Mouse (Mus musculus): ENCODE results near the gene Pop5. TPM values are rescaled to one million over a fixed set of nuclear protein-coding genes. Genes with fewer than 3 reads are reported as not detected.

Pop5 gene
- polyA plus RNA-seq, 1 experiment: 68.2 TPM

DNA sequence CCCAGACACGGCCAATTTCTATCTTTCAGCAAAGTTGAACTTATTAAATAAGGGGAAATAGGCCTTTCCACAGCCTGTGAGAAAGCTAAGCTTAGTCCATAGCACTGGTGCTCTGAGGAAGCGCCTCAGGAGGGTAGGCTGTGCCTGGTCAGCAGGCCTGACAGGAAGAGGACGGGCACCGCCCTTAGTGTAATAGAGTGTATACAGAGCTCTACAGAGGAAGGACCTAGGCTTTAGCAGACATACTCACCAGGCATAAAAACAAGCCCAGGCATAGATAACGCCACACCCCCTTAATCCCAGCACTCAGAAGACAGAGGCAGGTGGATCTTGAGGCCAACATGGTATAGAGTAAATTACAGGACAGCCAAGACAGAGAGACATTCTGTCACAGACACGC, 24.7 kb downstream of the Pop5 start:
- WGBS: 54% methylated on average over 6 of the region's 6 CpGs
- no peak for DNase-seq (ENCODE audit: low read depth, low spot score)

DNA sequence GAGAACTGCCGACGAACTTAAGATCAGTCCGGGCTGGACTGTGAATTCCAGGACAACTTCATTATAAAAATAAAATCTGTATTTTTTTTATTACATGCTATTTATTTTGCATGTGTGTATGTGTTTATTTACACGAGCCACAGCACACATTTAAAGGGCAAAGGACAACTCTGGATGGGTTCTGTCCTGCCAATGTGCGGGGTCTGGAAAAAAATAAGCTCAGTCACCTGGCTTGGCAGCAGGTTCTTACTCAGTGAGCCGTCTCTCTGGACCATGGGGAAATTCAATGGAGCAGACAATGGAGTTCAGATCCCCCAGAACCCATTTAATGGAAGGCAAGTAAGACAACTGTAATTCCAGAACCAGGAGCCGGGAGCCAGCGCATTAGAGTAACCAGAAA, 25.5 kb downstream of the Pop5 start:
- no peak for DNase-seq (ENCODE audit: low read depth, low spot score)

DNA sequence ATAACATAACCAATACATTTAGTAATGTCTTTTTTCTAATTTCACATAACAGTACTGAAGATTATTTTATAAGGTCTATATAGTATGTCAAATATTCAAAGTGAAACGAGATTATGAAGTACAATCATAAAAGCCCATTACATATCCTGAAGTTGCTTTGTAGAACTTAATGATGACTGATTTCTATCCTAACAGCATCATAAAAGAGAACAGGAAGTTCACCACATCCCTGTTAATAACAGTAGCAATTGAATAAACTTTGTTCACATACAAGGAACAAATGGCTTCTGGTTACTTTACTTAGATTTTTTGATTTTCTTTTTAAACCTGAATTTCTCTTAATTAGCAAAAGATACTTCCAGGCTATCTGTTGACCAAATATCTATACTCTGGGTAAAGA, 26.2 kb downstream of the Pop5 start:
- no peak for DNase-seq (ENCODE audit: low read depth, low spot score)
- WGBS: 11% methylated on average over 1 of the region's 1 CpGs

More for the DNA sequence above, 25.5 kb downstream of the Pop5 start:
- WGBS: 58% methylated on average over 8 of the region's 8 CpGs

DNA sequence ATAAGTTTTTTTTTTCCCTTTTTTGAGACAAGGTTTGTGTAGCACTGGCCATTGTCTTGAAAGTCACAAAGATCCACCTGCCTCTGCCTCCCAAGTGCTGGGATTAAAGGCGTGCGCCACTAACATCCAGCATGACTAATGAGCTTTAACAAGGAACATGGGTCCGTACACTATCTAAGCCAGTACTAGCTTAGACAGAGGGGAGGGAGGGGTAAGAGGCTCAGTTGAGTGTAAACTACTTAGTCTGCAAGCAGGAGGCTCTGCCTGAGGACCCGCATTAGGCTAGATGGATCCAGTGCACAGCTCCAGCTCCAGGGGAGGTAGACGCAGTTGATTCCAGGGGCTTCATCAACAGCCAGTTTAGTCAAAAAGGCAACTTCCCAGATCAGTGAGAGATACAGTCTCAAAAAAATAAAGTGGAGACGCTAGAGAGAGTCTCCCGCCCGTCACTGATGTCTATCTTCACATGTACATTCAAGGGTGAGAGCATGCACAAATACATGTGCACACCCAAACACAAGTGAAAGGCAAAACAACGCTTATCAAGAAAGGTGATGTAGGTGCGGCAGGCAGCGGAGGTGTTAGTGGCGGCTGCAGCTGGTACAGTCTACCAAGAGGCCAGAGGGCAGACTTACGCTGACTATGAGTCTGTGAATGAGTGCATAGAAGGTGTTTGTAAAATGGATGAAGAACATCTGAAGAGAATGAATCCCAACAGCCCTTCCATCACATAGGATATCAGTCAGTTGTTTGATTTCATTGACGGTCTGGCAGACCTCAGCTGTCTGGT, 27.1 kb downstream of the Pop5 start:
- 71% methylated on average over 14 of the region's 14 CpGs for WGBS
- DNase-seq (ENCODE audit: low read depth, low spot score): no peak

DNA sequence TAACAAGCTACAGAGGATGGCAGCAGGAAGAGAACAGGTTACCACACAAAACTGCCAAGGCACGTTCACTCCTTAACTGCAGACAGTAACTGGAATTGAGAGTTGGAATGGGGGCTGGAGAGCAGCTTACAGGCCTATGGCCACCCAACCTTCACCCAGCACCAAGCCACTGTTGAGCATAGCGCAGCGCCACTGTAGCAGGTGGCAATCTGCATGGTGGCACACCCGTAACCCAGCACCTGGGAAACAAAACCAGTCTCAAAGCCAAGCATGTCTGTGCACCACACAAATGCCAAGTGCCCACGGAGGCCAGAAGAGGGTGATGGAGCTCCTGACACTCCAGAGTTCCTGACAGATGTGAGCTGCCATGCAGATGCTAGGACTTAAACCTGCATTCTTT, 30.7 kb downstream of the Pop5 start:
- DNase-seq (ENCODE audit: low read depth, low spot score): no peak
- 56% methylated on average over 5 of the region's 5 CpGs for WGBS

DNA sequence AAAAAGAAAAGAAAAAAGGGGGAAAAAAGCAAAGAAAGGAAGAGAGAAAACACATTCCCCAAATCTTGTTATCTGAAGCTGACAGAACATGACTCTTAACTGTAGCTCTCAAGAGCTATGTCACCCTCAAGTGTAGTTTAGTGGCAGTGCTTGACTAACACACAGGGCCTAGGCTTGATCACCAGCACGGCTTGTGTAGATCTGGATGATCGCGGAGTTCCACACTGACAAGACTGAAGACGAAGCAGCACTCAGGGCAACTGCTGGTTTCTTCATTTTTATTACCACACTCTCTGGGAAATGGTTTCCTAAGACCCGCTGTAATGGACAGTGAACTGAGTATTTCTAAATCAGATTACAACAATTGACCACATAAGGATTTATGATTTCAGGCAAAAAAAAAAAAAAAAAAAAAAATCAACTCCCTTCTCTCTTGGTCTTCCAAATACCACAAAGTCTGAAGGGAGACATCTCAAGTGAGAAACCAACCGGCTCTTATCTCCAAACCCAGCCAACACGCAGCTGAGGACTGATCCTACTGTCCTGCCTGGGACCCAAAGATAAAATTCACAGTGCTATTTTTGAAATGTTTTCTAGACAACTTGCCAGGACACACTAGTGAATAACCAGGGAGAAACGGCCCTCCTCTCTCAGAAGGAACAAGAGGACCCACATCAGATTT, 31.3 kb downstream of the Pop5 start:
- WGBS: 70% methylated on average over 8 of the region's 8 CpGs

DNA sequence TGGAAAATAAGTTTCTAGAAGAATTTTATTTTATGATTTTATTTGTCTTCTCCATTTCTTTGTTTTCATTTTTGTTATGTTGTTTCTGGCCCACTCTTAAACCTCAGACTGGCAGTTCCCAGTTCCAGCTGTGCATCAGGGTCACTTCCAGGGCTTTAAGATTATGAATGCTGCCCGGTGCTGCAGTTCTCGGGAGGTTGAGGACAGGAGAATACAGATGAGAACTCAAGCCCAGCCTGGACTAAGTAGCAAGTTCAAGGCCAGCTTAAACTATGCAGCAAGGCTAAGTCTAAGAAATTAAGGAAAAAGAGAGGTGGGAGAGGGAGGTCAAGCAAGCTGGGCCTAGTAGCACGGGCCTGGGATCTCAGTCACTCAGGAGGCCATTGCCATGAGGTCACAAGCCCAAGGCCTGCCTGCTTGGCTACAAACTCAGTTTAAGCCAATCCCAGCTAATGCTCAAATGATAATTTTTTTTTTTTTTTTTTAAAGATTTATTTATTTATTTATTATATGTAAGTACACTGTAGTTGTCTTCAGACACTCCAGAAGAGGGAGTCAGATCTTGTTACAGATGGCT, 31.9 kb downstream of the Pop5 start:
- DNase-seq (ENCODE audit: low read depth, low spot score): no peak
- WGBS: 71% methylated on average over 3 of the region's 3 CpGs

More for the DNA sequence above, 31.3 kb downstream of the Pop5 start:
- DNase-seq (ENCODE audit: low read depth, low spot score): no peak

DNA sequence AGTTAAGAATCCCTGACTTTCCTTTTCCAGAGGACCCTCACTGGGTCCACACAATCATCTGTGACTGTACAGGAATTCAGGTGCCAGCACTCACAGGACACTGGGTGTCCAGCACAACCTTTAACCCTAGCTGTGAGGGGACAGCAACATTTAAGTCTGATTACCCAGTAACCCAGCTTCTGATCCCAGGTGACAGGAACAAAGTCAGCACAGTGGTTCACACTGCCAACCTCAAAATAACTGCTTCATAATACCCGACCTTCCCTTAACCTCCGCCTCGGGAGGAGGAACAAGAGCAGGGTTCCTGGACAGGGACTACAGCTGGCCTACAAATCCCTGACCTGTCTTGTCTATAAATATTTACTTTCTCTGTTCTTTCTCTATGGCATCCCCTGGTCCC, 32.6 kb downstream of the Pop5 start:
- DNase-seq (ENCODE audit: low read depth, low spot score): no peak
- WGBS: 26% methylated on average over 3 of the region's 3 CpGs

DNA sequence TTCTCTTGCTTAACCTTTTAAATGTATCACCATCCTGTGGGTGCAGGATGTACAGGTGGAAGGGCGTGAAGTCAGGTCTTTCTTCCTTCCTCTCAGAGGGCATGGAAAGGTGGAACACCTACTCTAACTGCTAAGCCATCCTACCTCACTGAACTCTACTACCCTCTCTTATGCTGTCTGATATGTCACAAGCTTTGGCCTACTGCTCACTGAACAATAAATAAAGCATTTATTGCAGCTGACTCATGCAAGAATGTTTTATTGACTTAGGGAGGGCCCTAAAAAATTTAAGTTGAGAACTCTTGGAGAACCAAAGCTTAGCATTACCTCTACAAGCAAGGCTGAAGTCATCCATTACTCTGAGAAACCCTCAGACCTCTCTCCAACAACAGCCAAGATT, 34.3 kb downstream of the Pop5 start:
- 37% methylated on average over 1 of the region's 1 CpGs for WGBS
- peak; percentile 74 for DNase-seq (ENCODE audit: low read depth, low spot score)

DNA sequence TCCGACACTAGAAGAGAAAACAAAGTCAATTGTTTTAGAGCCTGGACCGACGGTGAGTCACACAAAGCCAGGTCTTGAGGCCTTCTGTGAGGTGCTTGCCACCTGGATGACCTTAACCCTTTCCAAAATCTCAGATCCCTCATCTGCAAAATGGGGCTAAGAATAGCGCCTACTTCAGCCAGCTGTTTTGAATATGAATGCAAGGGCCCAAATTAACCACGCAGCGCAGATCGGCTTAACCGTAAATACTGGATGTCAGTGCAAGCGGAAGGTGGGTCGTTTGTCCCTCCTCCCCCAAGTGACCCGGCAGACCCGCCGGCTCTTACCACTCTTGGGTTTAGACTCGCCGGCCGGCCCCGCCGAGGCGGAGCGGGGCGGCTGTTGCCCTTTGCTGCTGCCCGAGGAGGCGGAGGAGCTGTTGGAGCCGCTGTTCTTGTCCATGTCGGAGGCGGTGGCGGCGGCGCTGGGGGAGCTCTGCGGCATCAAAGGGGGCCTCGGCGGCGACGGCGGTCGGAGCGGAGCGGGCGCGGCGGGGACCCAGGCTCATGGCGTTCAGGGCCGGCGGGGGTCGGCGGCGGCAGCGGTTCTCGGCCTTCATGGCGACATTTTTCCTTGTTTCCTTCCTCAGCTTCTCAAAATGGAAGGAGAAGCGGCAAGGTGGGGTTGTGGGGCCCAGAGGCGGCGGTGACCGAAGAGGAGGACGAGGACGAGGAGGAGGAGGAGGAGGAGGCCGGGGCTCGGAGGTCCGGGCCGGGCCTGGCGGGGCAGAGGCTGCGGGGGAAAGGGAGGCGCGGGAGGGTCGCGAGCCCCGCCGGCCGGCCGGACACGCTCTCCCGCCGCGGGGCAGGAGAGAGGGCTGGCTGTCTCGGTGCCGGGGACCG, 36.5 kb downstream of the Pop5 start:
- no peak for DNase-seq (ENCODE audit: low read depth, low spot score)
- WGBS: under 1% methylated on average over 75 of the region's 77 CpGs

DNA sequence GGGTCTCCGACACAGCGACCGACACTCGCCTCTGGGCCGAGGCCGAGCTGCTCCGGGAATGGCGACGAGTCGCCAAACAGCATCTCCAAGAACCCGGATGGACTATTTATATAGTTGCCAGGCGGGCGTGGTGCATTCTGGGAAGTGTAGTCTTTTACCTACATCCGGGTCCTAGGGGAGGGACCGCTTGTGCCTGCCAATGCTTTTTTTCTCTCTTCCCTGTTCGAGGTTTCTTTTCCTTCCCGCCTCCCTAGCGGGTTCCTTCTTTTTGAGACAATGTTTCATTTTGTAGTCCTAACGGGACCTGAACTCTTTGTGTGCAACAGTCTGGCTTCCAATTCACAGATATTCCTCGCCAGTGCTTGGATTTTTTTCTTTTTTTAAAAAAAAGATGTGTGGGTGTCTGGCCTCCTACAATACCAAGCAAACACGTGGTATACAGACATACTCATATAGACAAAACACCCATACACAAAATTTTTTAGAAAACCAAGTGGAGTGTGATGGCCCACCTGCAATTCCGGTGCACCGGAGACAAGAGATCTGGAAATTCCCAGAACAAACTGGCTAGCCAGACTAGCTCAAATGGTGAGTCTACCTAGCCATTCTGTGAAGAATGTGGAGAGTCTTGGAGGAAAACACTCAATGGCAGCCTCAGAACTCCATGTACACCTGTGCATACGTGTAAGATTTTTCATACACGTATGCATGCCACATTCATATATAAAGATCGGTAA, 37.3 kb downstream of the Pop5 start, which contains the start of gene Rnf10:
Gene Rnf10 (minus strand): TSS at position 87 of the 737 bp plus-strand sequence.
- WGBS: 13% methylated on average over 26 of the region's 26 CpGs
- peak; percentile 81 for DNase-seq (ENCODE audit: low read depth, low spot score)

DNA sequence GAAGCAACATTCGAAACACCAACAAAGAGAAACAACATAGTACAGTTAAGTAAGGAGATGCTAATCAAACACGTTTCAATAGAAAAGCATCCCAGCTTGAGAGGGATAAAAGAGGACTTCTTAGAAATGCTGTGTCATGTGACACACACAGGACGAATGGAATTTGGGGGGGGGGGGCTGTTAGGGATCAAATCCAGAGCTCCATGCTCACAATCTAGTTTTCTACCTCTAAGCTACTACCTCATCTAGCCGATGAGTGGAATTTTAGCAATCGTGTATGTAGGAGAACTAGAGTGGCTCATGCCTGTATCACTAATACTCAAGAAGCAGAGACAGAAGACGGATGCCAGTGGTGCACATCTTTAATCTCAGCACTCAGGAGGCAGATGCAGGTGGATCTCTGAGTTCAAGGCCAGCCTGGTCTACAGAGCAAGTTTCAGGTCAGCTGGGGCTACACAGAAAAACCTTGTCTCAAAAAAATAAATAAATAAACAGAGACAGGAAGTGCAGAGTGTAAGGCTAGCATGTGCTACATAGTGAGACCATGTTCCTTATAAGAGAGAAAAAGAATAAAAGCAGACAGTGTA, 38.0 kb downstream of the Pop5 start:
- no peak for DNase-seq (ENCODE audit: low read depth, low spot score)
- WGBS: 78% methylated on average over 6 of the region's 6 CpGs

DNA sequence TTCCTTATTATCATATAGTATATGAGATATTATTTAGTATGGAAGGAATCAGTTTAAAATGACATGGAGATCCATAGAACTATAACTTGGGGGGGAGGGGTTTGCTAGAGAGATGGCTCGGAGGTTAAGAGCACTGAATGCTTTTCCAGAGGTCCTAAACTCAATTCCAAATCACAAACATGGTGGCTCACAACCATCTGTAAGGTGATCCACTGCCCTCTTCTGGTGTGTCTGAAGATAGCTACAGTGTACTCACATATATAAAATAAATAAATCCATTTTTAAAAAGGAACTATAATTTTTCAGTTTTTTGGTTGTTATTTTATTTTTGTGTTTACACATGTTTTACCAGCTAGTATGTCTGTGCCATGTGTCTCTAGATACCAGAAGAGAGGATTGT, 38.7 kb downstream of the Pop5 start:
- whole genome bisulfite sequencing: 57% methylated on average over 1 of the region's 1 CpGs
- no peak for DNase-seq (ENCODE audit: low read depth, low spot score)

DNA sequence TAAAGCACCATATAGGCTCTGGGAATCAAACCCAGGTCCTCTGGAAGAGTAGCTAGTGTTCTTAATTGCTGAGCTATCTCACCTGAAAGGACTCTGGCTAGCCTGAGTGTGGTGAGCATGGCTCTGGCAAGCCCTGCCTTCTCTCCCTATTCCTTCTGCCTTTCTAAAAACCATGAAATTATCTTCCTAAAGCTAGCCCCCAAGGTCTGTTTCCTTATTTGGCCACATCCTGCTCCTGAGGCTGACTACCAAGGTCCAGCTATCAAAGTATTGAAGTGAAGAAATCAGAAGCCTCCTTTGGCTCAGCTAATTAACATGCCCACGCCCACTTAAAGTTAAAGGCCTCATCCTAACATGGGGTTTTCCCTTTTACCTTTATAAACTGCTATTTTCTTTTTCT, 39.1 kb downstream of the Pop5 start:
- 83% methylated on average over 1 of the region's 1 CpGs for WGBS
- no peak for DNase-seq (ENCODE audit: low read depth, low spot score)

DNA sequence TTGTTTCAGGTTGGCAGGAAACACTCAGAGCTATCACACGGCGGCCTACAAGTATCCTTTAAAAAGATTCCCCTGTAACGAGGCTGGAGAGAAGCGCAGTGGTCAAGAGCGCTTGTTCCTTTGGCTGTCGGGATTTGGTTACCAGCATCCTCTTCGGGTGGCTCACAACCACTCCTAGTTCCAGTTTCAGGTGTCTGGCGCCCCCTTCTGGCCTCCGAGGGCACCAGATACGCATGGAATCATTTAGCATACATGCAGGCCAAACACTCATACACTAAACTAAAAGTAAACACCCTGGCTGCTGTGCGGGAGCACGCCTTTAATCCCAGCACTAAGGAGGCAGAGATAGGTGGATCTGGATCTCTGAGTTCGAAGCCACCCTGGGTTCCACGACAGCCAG, 40.4 kb downstream of the Pop5 start:
- DNase-seq (ENCODE audit: low read depth, low spot score): no peak
- WGBS: 53% methylated on average over 14 of the region's 14 CpGs

DNA sequence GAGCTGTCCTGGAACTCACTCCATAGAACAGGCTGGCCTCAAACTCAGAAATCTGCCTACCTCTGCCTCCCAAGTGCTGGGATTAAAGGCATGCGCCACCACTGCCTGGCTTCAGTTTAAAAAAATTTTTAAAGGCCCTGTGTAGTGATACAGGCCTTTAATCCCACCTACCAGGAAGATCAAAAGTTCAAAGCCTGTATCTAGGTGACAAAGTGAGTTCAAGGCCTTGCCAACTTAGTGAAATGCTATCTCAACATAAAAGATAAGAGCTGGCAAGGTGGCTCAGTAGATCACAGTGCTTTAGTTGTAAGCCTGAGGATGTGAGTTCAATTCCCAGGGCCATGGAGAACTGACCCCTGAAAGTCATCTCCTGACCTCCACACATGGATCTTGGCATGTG, 42.4 kb downstream of the Pop5 start:
- whole genome bisulfite sequencing: 66% methylated on average over 1 of the region's 1 CpGs
- DNase-seq (ENCODE audit: low read depth, low spot score): no peak

DNA sequence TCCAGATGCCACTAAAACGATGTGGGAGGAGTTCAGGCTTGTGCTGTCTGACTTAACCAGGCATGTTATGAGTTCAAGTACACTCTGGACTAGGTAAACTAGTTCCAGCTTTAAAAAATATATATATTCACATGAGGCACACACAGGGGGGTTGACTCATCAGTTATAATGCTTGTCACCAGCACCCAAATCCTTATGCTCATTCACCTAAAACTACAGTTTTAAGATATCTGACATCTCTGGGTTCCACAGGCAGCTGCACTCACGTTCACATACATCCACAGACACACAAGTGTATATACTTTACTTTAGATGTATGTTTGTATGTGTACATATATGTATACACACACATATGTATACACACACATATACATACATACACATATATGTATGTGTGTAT, 43.1 kb downstream of the Pop5 start:
- WGBS: 56% methylated on average over 2 of the region's 2 CpGs
- DNase-seq (ENCODE audit: low read depth, low spot score): no peak

DNA sequence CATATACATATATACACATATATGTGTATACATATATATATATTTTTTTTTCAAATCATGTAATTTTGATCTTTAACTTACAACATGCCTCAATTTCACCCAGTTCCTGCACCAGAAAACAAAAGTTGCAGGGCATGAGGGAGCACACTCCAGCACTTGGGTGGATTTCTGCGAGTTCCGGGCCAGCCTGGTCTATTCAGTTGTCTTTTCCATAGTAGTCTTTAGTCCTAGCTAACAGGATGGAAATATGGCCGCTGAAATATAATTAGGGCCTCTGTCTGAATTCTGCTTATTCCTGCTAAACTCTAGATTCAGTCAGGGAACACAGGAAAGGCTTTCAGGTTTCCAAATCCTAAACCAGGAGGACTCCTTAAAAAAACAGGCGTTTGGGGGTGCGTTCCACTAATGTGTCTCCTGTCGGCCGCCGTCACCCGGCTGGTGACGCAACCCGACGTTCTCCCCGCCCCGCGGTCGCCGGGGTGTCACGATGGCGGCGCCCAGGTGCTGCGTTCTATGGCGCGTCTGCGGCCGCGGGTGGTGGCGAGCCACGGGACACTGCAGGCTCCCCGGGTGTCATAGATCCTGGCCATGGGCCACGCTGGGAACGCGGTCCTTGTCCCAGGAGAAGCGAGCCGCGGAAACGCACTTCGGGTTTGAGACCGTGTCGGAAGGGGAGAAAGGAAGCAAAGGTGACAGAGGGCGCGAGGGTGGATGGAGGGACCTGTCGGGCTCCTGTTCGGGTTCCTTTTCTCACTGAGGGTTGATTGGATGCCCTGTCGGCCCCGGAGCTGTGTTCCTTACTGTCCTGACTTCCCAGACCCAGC, 43.8 kb downstream of the Pop5 start, which contains the start of gene Coq5:
Gene Coq5 (plus strand): TSS at position 441 of the 824 bp plus-strand sequence.
- 2% methylated on average over 45 of the region's 45 CpGs for WGBS
- no peak for DNase-seq (ENCODE audit: low read depth, low spot score)
